Mouse (Mus musculus) left cerebral cortex, postnatal 14 days (tissue): Measurements from ENCODE around the gene Alkbh1. TPM values are rescaled to one million over a fixed set of nuclear protein-coding genes. Genes with fewer than 3 reads are reported as not detected.
A peak's percentile ranks its signal among the peaks of the same experiment; 100 is the strongest.
"Not testable (repeated sequence)": the region's sequence is repeated elsewhere in the genome, so short reads cannot be mapped to it uniquely, and the experiment has no call there.

ENCODE experiments used
- DNase-seq, 2 experiments: peaks; one replicate each; pipeline ENCODE4 v3.0.0; 2021 to 2022; ENCODE audit warnings: low spot score in 2 of 2, mixed read lengths in 1 of 2
- intact Hi-C: fragments of 180-260 bp; cut with DNase I; formaldehyde crosslinking; loops from one replicate; pipeline ENCODE4 v1.15.1; 2025
- long read RNA-seq, 2 experiments: library from polyadenylated mRNA; stranded (forward); transcript quantifications; one replicate each; pipeline ENCODE4 v2.0.0; 2021
- total RNA-seq, 2 experiments: library from RNA; stranded (reverse); gene quantifications; 2 replicates each; pipeline ENCODE4 v1.2.3; 2021

Gene Alkbh1
- total RNA-seq = 10 to 100 TPM; 17.1 to 17.2 TPM
- long read RNA-seq, experiment 1, transcript Alkbh1-209 (6 exons, 3,857 nt) = major isoform, 7 of 17 reads
- long read RNA-seq, experiment 1, partial matches to known transcripts = 1 of 17 reads
- long read RNA-seq, experiment 1, other reads (novel, unspliced or antisense) = 2 of 17 reads
- long read RNA-seq, experiment 2, transcript Alkbh1-209 (6 exons, 3,857 nt) = major isoform, 8 of 10 reads
- long read RNA-seq, experiment 2, partial matches to known transcripts = 0 of 10 reads
- long read RNA-seq, experiment 2, other reads (novel, unspliced or antisense) = 1 of 10 reads

GRCm38 (mm10) chr12:87443700-87444122, at the start of gene Alkbh1, which contains the start of gene Slirp:
Gene Alkbh1 (minus strand): TSS chr12:87444017.
Gene Slirp (plus strand): TSS chr12:87443896.
- intact Hi-C loops = no loop called here
- peak; percentile 94 to 95 for DNase-seq

- intact Hi-C loops, DNase-seq: not testable (repeated sequence)
These were observed 44.9 kb upstream of the Alkbh1 start for GRCm38 (mm10) chr12:87488683-87489082.

GRCm38 (mm10) chr12:87482482-87482881, 38.7 kb upstream of the Alkbh1 start:
- intact Hi-C loops, DNase-seq: not testable (repeated sequence)

DNA sequence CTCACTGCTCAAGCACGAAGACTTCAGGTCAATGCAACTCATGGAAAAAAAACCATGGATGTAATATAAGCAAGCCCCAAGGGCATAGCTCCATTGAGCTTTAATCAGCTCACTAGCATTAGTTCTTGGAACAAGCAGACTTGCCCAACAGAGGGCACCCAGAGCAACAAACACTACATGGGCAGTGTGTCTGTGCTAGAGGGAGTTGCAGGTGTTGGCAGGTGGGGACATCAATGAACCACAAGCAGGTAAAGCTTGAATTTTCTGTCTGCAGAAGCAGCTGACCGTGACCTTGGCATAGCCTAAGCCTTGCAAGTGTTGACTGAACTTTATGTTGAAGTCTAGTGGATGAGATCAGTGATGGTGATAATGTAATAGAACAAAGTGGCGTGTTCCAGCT, 30.9 kb upstream of the Alkbh1 start:
- DNase-seq = no peak
- intact Hi-C loops = no loop called here

GRCm38 (mm10) chr12:87471964-87472786, 28.4 kb upstream of the Alkbh1 start, which contains the start of gene Snw1:
Gene Snw1 (minus strand): TSS chr12:87472274.
- DNase-seq = peak; percentile 96 to 97
- intact Hi-C loops = no loop called here

GRCm38 (mm10) chr12:87471421-87471963, 27.7 kb upstream of the Alkbh1 start:
- intact Hi-C loops = no loop called here

DNA sequence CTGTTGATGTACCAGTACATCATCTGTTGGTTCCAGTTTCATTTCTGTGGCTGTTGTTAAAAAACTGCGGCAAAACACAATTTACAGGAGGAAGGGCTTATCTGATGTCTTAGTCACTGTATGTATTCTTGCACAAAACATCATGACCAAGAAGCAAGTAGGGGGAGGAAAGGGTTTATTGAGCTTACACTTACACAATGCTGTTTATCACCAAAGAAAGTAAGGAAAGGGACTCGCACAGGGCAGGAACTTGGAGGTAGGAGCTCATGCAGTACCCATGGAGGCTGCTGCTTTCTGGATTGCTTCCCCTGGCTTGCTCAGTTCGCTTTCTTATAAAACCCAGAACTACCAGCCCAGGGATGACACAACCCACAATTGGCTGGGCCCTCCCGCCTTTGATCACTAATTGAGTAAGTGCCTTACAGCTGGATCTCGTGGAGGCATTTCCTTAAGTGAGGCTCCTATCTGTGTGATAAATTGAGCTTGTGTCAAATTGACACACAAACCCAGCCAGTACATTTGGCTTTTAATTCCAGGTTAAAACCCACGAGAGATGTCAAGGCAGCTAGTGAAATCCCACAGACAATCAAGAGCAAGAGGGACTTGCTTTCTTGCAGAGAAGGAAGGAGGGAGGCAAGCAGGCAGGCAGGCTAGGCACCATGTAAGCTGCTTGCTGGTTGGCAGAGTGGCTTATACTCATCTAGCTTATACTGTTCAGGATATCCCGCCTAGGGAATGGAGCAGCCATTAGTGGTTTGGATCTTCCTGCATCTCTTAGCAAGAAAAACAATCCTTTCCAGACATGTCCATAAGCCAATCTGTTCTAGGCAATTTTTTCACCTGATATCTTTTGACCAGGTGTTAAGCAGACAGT, 26.7 kb upstream of the Alkbh1 start:
- intact Hi-C loops = no loop called here

More at GRCm38 (mm10) chr12:87471421-87471963, 27.7 kb upstream of the Alkbh1 start:
- DNase-seq = peak; percentile 23 to 72

GRCm38 (mm10) chr12:87464678-87465297, 21.0 kb upstream of the Alkbh1 start:
- DNase-seq = no peak
- intact Hi-C loops = no loop called here

More for the DNA sequence above, 26.7 kb upstream of the Alkbh1 start:
- DNase-seq = no peak

DNA sequence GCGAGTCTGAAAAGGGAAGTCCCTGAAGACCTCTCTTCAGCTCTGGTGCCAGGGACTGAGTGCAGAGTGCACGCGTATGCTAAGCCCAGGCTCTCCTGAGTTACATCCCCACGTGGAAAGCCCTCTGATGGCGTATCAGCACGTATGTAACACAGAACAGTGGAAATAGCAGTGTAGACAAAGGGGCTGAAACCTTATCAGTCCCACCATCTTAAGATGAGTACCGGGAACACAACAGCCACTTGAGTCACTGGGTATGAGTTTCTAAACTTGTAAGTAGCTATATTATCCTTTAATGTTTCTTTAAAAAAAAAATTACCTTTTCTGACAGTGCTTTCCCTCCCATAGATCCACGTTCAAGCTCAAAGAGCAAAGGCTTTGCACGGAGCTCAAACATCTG, 5.6 kb upstream of the Alkbh1 start:
- intact Hi-C loops = no loop called here
- no peak for DNase-seq

DNA sequence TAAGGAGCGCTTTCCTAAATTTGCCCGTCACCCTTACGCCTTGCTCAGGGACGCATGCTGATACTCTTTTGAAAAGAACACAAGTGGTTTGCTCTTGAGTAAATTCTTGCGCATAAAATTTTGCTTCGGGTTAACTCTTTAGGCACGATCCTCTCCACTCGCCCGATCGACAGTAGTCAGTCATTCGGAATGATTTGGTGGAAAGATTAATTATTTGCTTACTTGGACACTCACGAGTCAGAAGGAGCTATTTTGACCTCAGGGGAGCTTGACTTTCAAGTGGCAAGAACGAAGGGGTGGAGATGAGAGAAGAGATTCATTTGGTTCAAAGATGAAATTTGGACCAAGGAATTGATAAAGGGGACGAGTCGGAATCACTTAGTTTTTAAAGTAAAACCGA, 394 bp upstream of the Alkbh1 start:
- no peak for DNase-seq
- intact Hi-C loops = no loop called here

DNA sequence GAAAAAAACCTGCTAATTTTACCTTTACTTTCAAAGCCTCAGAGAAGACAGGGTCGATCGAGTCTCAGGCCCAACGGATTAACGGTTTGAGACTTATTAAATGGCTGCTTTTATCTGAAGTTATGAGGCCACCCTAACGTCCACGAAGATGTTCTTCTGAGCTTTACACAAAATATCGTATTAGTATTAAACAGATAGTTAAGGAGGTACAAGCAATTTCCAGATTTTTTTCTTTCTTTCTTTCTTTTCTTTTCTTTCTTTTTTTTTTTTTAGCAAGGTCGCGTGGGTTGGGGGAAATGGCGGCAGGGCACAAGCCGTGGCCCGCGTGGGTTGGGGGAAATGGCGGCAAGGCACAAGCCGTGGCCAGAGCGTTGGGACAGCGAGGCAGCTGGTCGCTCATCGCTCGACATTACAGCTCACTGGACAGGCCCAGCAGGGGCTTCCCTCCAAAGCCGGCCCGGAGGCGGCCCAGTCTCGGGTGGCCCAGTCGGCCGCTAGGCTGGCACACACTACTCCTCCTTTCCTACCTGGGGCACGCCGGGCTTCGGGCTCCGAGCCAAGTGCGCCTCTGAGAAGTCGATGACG, 610 bp downstream of the Alkbh1 start:
- intact Hi-C loops = no loop called here
- no peak for DNase-seq

- DNase-seq = no peak
- intact Hi-C loops = no loop called here
These were observed 1.4 kb downstream of the Alkbh1 start for GRCm38 (mm10) chr12:87442177-87443114.

DNA sequence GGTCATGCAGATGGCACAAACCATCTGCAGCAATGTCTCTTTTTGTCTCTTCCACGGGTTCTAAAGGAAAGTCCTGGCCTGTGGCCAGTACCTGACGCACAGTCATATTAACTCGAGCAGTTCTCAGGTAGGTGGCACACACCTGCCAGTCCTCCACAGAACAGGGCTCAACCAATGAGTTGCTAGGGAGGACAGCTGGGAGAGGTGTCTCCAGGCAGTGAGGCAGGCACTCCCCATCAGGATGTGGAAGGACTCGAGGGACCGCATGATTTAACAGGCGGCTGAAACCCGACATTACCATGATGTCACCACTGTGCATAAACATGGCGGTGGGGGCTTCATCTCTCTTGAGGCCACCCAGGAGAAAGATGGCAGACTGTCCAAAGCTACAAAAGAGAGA, 14.9 kb downstream of the Alkbh1 start:
- DNase-seq = no peak
- intact Hi-C loops = no loop called here

GRCm38 (mm10) chr12:87428295-87428694, 15.5 kb downstream of the Alkbh1 start:
- intact Hi-C loops = no loop called here
- no peak for DNase-seq

- no peak for DNase-seq
- intact Hi-C loops = no loop called here
These were observed 17.3 kb downstream of the Alkbh1 start for GRCm38 (mm10) chr12:87426354-87427031.

GRCm38 (mm10) chr12:87424516-87424915, 19.3 kb downstream of the Alkbh1 start:
- intact Hi-C loops = no loop called here
- DNase-seq = no peak

- intact Hi-C loops = no loop called here
- no peak for DNase-seq
These were observed 20.1 kb downstream of the Alkbh1 start for GRCm38 (mm10) chr12:87423700-87424099.
